Mouse (Mus musculus) liver, adult 2 months (tissue): ENCODE data around the gene Fbh1. TPM values are rescaled to one million over a fixed set of nuclear protein-coding genes. Genes with fewer than 3 reads are reported as not detected.

ENCODE experiments used
- DNase-seq: peaks from one replicate; pipeline ENCODE4 v3.0.0-alpha.2; 2011; ENCODE audit warnings: low read depth, low spot score; ENCODE audit errors: extremely low read depth
- H3K27ac ChIP-seq: fragments of 200-500 bp; replicated peaks from 2 replicates; pipeline ENCODE4 v1.5.1; 2012; ENCODE audit warnings: low read depth, mild to moderate bottlenecking, control low read depth, inconsistent platforms, low read length; ENCODE audit not compliant: insufficient read depth
- H3K27me3 ChIP-seq: fragments of 200-500 bp; 2 replicates; pipeline ENCODE4 v1.6.1; 2012; ENCODE audit warnings: mild to moderate bottlenecking, moderate library complexity, low read length, inconsistent platforms; ENCODE audit not compliant: control insufficient read depth, insufficient read depth
- H3K36me3 ChIP-seq: fragments of 200-500 bp; 2 replicates; pipeline ENCODE4 v1.6.1; 2012; ENCODE audit warnings: low read length, inconsistent platforms; ENCODE audit not compliant: control insufficient read depth, insufficient read depth
- H3K4me1 ChIP-seq: fragments of 200-500 bp; 2 replicates; pipeline ENCODE4 v1.6.1; 2011; ENCODE audit warnings: low read length; ENCODE audit not compliant: control insufficient read depth, insufficient read depth
- H3K4me3 ChIP-seq: fragments of 200-500 bp; 2 replicates; pipeline ENCODE4 v1.5.1; 2011; ENCODE audit warnings: low read depth, mild to moderate bottlenecking, control low read depth, low read length, moderate library complexity; ENCODE audit not compliant: insufficient read depth
- H3K79me2 ChIP-seq: fragments of 200-500 bp; 2 replicates; pipeline ENCODE4 v1.6.1; 2012; ENCODE audit warnings: inconsistent platforms, mild to moderate bottlenecking, low read length, moderate library complexity; ENCODE audit not compliant: control insufficient read depth, insufficient read depth
- H3K9ac ChIP-seq: fragments of 200-500 bp; 2 replicates; pipeline ENCODE4 v1.6.1; 2012; ENCODE audit warnings: low read depth, mild to moderate bottlenecking, control low read depth, inconsistent platforms, low read length
- CTCF ChIP-seq: fragments of 200-500 bp; IDR thresholded peaks from 2 replicates; pipeline ENCODE4 v1.5.1; 2011; ENCODE audit warnings: low read depth, low read length, control low read depth
- POLR2A ChIP-seq: fragments of 200-500 bp; IDR thresholded peaks from 2 replicates; pipeline ENCODE4 v1.6.1; 2011; ENCODE audit warnings: low read length, control low read depth; ENCODE audit not compliant: insufficient read depth; ENCODE audit errors: extremely low read depth
- WGBS: fragments of 180-500 bp; shearing (Covaris S2); methylation state at CpG from one replicate; pipeline ENCODE4 v1.1.7; 2018; 5-methylcytosine and 5-hydroxymethylcytosine counted together
- polyA plus RNA-seq: library from polyadenylated mRNA; depleted of rRNA; stranded (reverse); fragments of >200 nt; gene quantifications from 2 replicates; pipeline ENCODE4 v1.2.3, GENCODE M21; 2012; rRNA removed
- total RNA-seq: library from RNA; depleted of rRNA; stranded (reverse); fragments of >200 nt; gene quantifications from 2 replicates; pipeline ENCODE4 v1.2.3, GENCODE M21; 2014; rRNA removed

The Fbh1 gene
- total and polyA plus RNA-seq, 2 experiments = 20.4 to 40.0 TPM

- Histone ChIP-seq H3K4me1 (peaks cover 34% of the 10 kb centered on the region), H3K27ac (peak overlapping the region; percentile 99), H3K79me2 (0 out of 2 replicates have a peak, but pooled peaks cover 3% of the 10 kb centered on the region), H3K9ac (peak overlapping the region; percentile 67), H3K36me3 (no peaks in the 10 kb centered on the region), H3K27me3 (no peaks in the 10 kb centered on the region), H3K4me3 (peak overlapping the region; percentile 13)
- TF ChIP-seq POLR2A (no peak), CTCF (no peak)
- DNase-seq = peak; percentile 89
- WGBS = 31% methylated on average over 2 of the region's 2 CpGs
These were observed 83.3 kb downstream of the Fbh1 start for GRCm38 (mm10) chr2:11694104-11694503.

- peak; percentile 98 for DNase-seq
- Histone ChIP-seq H3K27me3 (no peaks in the 10 kb centered on the region), H3K36me3 (no peaks in the 10 kb centered on the region), H3K4me1 (peaks cover 31% of the 10 kb centered on the region), H3K27ac (peak overlapping the region; percentile 99), H3K4me3 (peak overlapping the region; percentile 24), H3K79me2 (0 out of 2 replicates have a peak, but pooled peaks cover 3% of the 10 kb centered on the region), H3K9ac (no peak overlapping the region; the same call in 1 of the 2 replicates)
- no peak for TF ChIP-seq POLR2A
- TF ChIP-seq CTCF = no peak
- 22% methylated on average over 4 of the region's 4 CpGs for WGBS
These were observed 84.0 kb downstream of the Fbh1 start for GRCm38 (mm10) chr2:11693352-11693751.

Other genes with a start within 250 kb of the Fbh1 start
- gene Pfkfb3, start 223.5 kb downstream of the Fbh1 start, total RNA-seq = 6.3 and 10.2 TPM in 2 replicates
- 2.3 and 5.1 TPM in 2 replicates for gene Pfkfb3, start 223.5 kb downstream of the Fbh1 start, polyA plus RNA-seq
- 49.7 and 73.6 TPM in 2 replicates for gene Rbm17, start 173.4 kb downstream of the Fbh1 start, total RNA-seq
- gene Rbm17, start 173.4 kb downstream of the Fbh1 start, polyA plus RNA-seq = 19.5 and 21.6 TPM in 2 replicates
- not detected in 2 replicates for gene Gm17490, start 151.3 kb downstream of the Fbh1 start, total RNA-seq
- not detected in 2 replicates for gene Gm17490, start 151.3 kb downstream of the Fbh1 start, polyA plus RNA-seq
- gene Il2ra, start 134.8 kb downstream of the Fbh1 start, total RNA-seq = 0.07 and 0.09 TPM in 2 replicates
- gene Il2ra, start 134.8 kb downstream of the Fbh1 start, polyA plus RNA-seq = 0.04 TPM in 2 replicates
- 46.6 and 59.8 TPM in 2 replicates for gene Il15ra, start 72.3 kb downstream of the Fbh1 start, total RNA-seq
- gene Il15ra, start 72.3 kb downstream of the Fbh1 start, polyA plus RNA-seq = 20.1 and 24.9 TPM in 2 replicates
- gene Ankrd16, start 294 bp upstream of the Fbh1 start, total RNA-seq = 12.3 and 13.7 TPM in 2 replicates
- 17.7 and 26.3 TPM in 2 replicates for gene Ankrd16, start 294 bp upstream of the Fbh1 start, polyA plus RNA-seq